Mouse (Mus musculus) embryonic facial prominence, embryonic 14.5 days (tissue): ENCODE data around the gene Rtl8b. TPM values are rescaled to one million over a fixed set of nuclear protein-coding genes. Genes with fewer than 3 reads are reported as not detected.
"Not testable (repeated sequence)": the region's sequence is repeated elsewhere in the genome, so short reads cannot be mapped to it uniquely, and the experiment has no call there.

Source experiments
- ATAC-seq: fragments of 200-750 bp; cut with Nextera tagmentation; 2 replicates; pipeline ENCODE4 v1.8.0; 2017; ENCODE audit warnings: low read depth, moderate number of reproducible peaks, moderate TSS enrichment
- DNase-seq: peaks from one replicate; pipeline ENCODE4 v3.0.0-alpha.2; 2015; ENCODE audit warnings: low spot score
- H3K27ac ChIP-seq: fragments of 300-500 bp; sonication (generic); replicated peaks from 2 replicates; pipeline ENCODE4 v1.5.1; 2014; ENCODE audit warnings: low read depth, mild to moderate bottlenecking, low read length, moderate library complexity
- H3K27me3 ChIP-seq: fragments of 300-500 bp; sonication (generic); replicated peaks from 2 replicates; pipeline ENCODE4 v1.6.1; 2014; ENCODE audit warnings: low read length; ENCODE audit not compliant: control insufficient read depth, insufficient read depth
- H3K36me3 ChIP-seq: fragments of 300-500 bp; sonication (generic); 2 replicates; pipeline ENCODE4 v1.6.1; 2014; ENCODE audit warnings: low read length, mixed read lengths; ENCODE audit not compliant: control insufficient read depth, insufficient read depth
- H3K4me1 ChIP-seq: fragments of 300-500 bp; sonication (generic); 2 replicates; pipeline ENCODE4 v1.6.1; 2014; ENCODE audit warnings: antibody characterized with exemption, low read length; ENCODE audit not compliant: control insufficient read depth, insufficient read depth
- H3K4me2 ChIP-seq: fragments of 300-500 bp; sonication (generic); 2 replicates; pipeline ENCODE4 v1.6.1; 2014; ENCODE audit warnings: low read depth, mild to moderate bottlenecking, low read length, moderate library complexity, mixed read lengths
- H3K4me3 ChIP-seq: fragments of 300-500 bp; sonication (generic); 2 replicates; pipeline ENCODE4 v1.5.1; 2014; ENCODE audit warnings: low read depth, mild to moderate bottlenecking, low read length
- H3K9ac ChIP-seq: fragments of 300-500 bp; sonication (generic); 2 replicates; pipeline ENCODE4 v1.6.1; 2014; ENCODE audit warnings: low read depth, mild to moderate bottlenecking, low read length, moderate library complexity, mixed read lengths
- H3K9me3 ChIP-seq: fragments of 300-500 bp; sonication (generic); 2 replicates; pipeline ENCODE4 v1.6.1; 2016; ENCODE audit warnings: low read length; ENCODE audit not compliant: control insufficient read depth
- WGBS: fragments of 180-500 bp; shearing (Covaris S2); extraction: QIAGEN DNeasy Blood & Tissue Kit; methylation state at CpG from one replicate; pipeline ENCODE4 v1.1.7; 2014; 5-methylcytosine and 5-hydroxymethylcytosine counted together
- polyA plus RNA-seq: library from polyadenylated mRNA; unstranded; fragments of >200 nt; fragmentation: Nextera tagmentation; extraction: Ambion mirVana; gene quantifications from 2 replicates; pipeline ENCODE4 v1.2.1, GENCODE M21; 2014

Rtl8b gene
- polyA plus RNA-seq, 1 experiment from 2014 or later = 78.8 TPM

GRCm38 (mm10) chrX:53642604-53642979, 27.6 kb downstream of the Rtl8b start:
- DNase-seq, H3K27ac ChIP-seq, H3K4me1 ChIP-seq, H3K36me3 ChIP-seq, H3K27me3 ChIP-seq, H3K9ac ChIP-seq, H3K9me3 ChIP-seq, ATAC-seq, H3K4me3 ChIP-seq: not testable (repeated sequence)
- 0 out of 2 replicates have a peak overlapping the region, but pooled peaks have one; percentile 26 for H3K4me2 ChIP-seq
- 58% methylated on average over 3 of the region's 4 CpGs for WGBS

- H3K36me3 ChIP-seq, H3K9me3 ChIP-seq, H3K4me3 ChIP-seq, H3K27ac ChIP-seq, H3K9ac ChIP-seq, H3K4me2 ChIP-seq, DNase-seq, ATAC-seq, H3K4me1 ChIP-seq, H3K27me3 ChIP-seq: not testable (repeated sequence)
- WGBS = 55% methylated on average over 2 of the region's 3 CpGs
Observed at GRCm38 (mm10) chrX:53638107-53638506, 32.1 kb downstream of the Rtl8b start.

Other genes starting within 250 kb of the Rtl8b start
- not detected in 2 replicates for gene Etd, start 235.5 kb downstream of the Rtl8b start, polyA plus RNA-seq
- 52.6 and 54.6 TPM in 2 replicates for gene Rtl8c, start 62.4 kb downstream of the Rtl8b start, polyA plus RNA-seq
- not detected in 2 replicates for gene Gm14597, start 61.4 kb downstream of the Rtl8b start, polyA plus RNA-seq
- gene Rtl8a, start 26.7 kb downstream of the Rtl8b start, polyA plus RNA-seq = 81.6 and 82.2 TPM in 2 replicates
- 0.80 TPM in 1 of 2 replicates, not detected in the other for gene 4930502E18Rik, start 54.4 kb upstream of the Rtl8b start, polyA plus RNA-seq
- gene 1700013H16Rik, start 87.4 kb upstream of the Rtl8b start, polyA plus RNA-seq = not detected in 2 replicates
- not detected in 2 replicates for gene Zfp36l3, start 106.0 kb upstream of the Rtl8b start, polyA plus RNA-seq
- gene Xlr, start 127.3 kb upstream of the Rtl8b start, polyA plus RNA-seq = 3.4 and 4.2 TPM in 2 replicates